In the genomic region with DNA sequence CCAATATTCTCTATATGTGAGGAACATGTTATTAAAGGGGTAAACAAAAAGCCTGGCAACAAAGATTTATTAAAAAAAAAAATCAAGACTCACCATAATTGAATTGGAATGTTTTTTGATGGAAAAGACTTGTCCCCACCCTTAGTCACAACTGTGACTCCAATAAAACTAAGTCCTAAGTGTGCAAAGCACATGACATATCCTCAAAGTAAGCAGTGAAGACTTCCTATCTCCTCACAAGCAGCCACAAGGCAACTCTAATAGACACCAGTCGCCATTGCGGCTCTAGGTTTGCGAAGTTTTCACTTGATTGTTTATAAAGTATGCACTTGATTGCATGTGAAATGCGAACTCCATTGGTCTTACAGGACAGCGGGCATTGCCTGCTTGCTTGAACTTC, we compare ENCODE assay signal across 32 mouse cellular contexts.
"Had no signal": no experiment of that assay in that cellular context is flagged by ENCODE, and none has a peak within 500 bp of the region (broad histone marks: within the 10 kb centered on the region; RNA-seq: fewer than 3 reads in every experiment).

No protein-coding gene starts in this region.

- H3K27ac ChIP-seq: limb, embryonic 10.5 days; limb, embryonic 12.5 days; limb, embryonic 13.5 days; limb, embryonic 15.5 days; liver, embryonic 12.5 days; liver, embryonic 13.5 days; liver, embryonic 14.5 days; liver, embryonic 15.5 days; lung, embryonic 15.5 days; macrophage; midbrain, embryonic 10.5 days; midbrain, embryonic 12.5 days; midbrain, embryonic 13.5 days; midbrain, embryonic 15.5 days; neural tube, embryonic 12.5 days had no signal

- H3K9ac ChIP-seq: limb, embryonic 12.5 days; limb, embryonic 13.5 days; limb, embryonic 15.5 days; liver, embryonic 12.5 days; liver, embryonic 13.5 days; liver, embryonic 14.5 days; liver, embryonic 15.5 days; liver, postnatal 0 days; lung, embryonic 14.5 days; lung, embryonic 15.5 days; midbrain, embryonic 12.5 days; midbrain, embryonic 13.5 days; midbrain, embryonic 15.5 days; neural tube, embryonic 12.5 days had no signal

- H3K4me2 ChIP-seq: limb, embryonic 12.5 days; limb, embryonic 13.5 days; limb, embryonic 15.5 days; liver, embryonic 11.5 days; liver, embryonic 12.5 days; liver, embryonic 13.5 days; liver, embryonic 15.5 days; lung, embryonic 14.5 days; lung, embryonic 15.5 days; midbrain, embryonic 11.5 days; midbrain, embryonic 12.5 days; midbrain, embryonic 13.5 days; midbrain, embryonic 15.5 days; neural tube, embryonic 12.5 days had no signal

- H3K9me3 ChIP-seq: limb, embryonic 10.5 days; limb, embryonic 12.5 days; limb, embryonic 13.5 days; limb, embryonic 15.5 days; liver, embryonic 12.5 days; liver, embryonic 13.5 days; liver, embryonic 15.5 days; lung, embryonic 15.5 days; megakaryocyte, embryonic 14.5 days; midbrain, embryonic 10.5 days; midbrain, embryonic 12.5 days; midbrain, embryonic 13.5 days; midbrain, embryonic 15.5 days; neural tube, embryonic 12.5 days had no signal

- H3K36me3 ChIP-seq: limb, embryonic 10.5 days; limb, embryonic 12.5 days; limb, embryonic 13.5 days; limb, embryonic 15.5 days; liver, embryonic 12.5 days; liver, embryonic 13.5 days; liver, embryonic 15.5 days; lung, embryonic 15.5 days; midbrain, embryonic 10.5 days; midbrain, embryonic 12.5 days; midbrain, embryonic 13.5 days; midbrain, embryonic 15.5 days; neural tube, embryonic 12.5 days had no signal

- H3K27me3 ChIP-seq: limb, embryonic 12.5 days; limb, embryonic 13.5 days; limb, embryonic 15.5 days; liver, embryonic 12.5 days; liver, embryonic 13.5 days; liver, embryonic 15.5 days; lung, embryonic 15.5 days; megakaryocyte, embryonic 14.5 days; midbrain, embryonic 12.5 days; midbrain, embryonic 13.5 days; midbrain, embryonic 15.5 days; neural tube, embryonic 12.5 days had no signal

- ATAC-seq: liver, embryonic 12.5 days; liver, postnatal 0 days; lung, postnatal 0 days; midbrain, embryonic 13.5 days; midbrain, embryonic 15.5 days; midbrain, embryonic 16.5 days had no signal

- H3K4me3 ChIP-seq: limb, embryonic 10.5 days; limb, embryonic 12.5 days; limb, embryonic 13.5 days; limb, embryonic 15.5 days; liver, embryonic 12.5 days; liver, embryonic 13.5 days; liver, embryonic 15.5 days; lung, embryonic 15.5 days; megakaryocyte, embryonic 14.5 days; midbrain, embryonic 10.5 days; midbrain, embryonic 12.5 days; midbrain, embryonic 13.5 days; midbrain, embryonic 15.5 days; myocyte; neural tube, embryonic 12.5 days had no signal

- H3K4me1 ChIP-seq: limb, embryonic 12.5 days; limb, embryonic 15.5 days; liver, embryonic 12.5 days; liver, embryonic 13.5 days; liver, embryonic 15.5 days; lung, embryonic 15.5 days; megakaryocyte, embryonic 14.5 days; midbrain, embryonic 10.5 days; midbrain, embryonic 12.5 days; midbrain, embryonic 13.5 days; midbrain, embryonic 15.5 days; neural tube, embryonic 12.5 days had no signal

- DNase-seq: left cerebral cortex, postnatal 4 days; liver; liver, embryonic 13.5 days; liver, postnatal 0 days; lung, adult 18-20 months; lung, adult 2 months; lung, embryonic 14.5 days; lung, postnatal 10 days; lung, postnatal 14 days; lung, postnatal 36 days; lung, postnatal 4 days; midbrain, embryonic 14.5 days had no signal
